Mouse (Mus musculus) layer of hippocampus, postnatal 25 days (tissue): ENCODE results near the gene H2-Oa. TPM values are rescaled to one million over a fixed set of nuclear protein-coding genes. Genes with fewer than 3 reads are reported as not detected.
"Not testable (repeated sequence)": the region's sequence is repeated elsewhere in the genome, so short reads cannot be mapped to it uniquely, and the experiment has no call there.

Source experiments
- DNase-seq, 2 experiments: peaks; one replicate each; pipeline ENCODE4 v3.0.0; 2022; ENCODE audit warnings: mixed read lengths in 2 of 2, low spot score in 1 of 2; ENCODE audit errors: extremely low spot score in 1 of 2
- total RNA-seq, 2 experiments: library from RNA; stranded (reverse); gene quantifications; 2 replicates each; pipeline ENCODE4 v1.2.3; 2021

The H2-Oa gene
- total RNA-seq, 2 experiments from 2014 or later = 0.42 to 0.45 TPM

DNA sequence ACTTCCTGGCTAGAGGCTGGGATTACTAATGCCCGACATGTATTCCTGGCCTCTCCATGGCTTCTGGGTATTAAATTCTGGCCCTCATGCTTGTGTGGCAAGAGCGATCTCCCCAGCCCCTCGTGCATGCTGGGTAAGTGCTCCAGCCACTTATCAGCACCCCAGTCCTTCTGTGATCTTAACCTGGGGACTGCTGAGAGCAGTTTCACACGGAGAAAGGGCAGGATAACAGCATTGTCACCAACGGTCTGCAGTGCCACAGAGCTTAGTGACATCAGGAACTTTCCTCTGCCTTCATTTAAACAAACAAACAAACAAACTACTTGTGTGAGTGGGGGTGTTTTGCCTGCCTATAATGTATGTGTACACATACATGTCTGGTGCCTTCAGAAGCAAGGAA is 48.1 kb downstream of the H2-Oa start:
- no peak for DNase-seq

- DNase-seq = no peak
These were observed 49.3 kb downstream of the H2-Oa start for GRCm38 (mm10) chr17:34141448-34141847.

DNA sequence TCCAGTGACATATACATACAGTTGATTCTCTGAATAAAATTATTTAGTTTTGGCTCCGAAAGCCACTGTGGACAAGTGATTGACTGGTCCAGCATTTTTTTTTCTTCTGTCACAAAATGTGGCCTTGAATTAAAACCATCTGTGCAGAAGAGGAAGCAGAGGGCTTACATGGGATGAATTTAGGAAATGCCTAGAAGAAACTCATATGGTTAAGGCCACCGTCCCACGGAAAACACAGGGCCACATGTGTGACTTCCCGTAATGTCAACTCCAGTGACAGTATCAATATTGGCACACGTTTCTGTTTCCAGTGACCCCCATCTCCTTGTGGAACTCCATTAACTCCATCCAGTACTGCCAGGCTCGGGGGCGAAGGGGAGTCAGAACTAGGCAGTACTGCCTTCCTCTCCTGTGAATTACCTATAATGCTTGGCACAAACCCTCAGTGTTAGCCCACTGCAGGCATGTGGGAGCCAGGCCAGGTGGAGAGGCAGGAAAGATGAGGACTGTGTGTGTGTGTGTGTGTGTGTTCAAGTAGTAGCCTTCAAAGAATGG is 50.4 kb downstream of the H2-Oa start:
- no peak for DNase-seq

GRCm38 (mm10) chr17:34143033-34143432 is 50.9 kb downstream of the H2-Oa start, which contains the start of gene H2-DMb2:
Gene H2-DMb2, plus strand, starts transcription at chr17:34143307.
- DNase-seq = no peak

GRCm38 (mm10) chr17:34143461-34143860 is 51.3 kb downstream of the H2-Oa start:
- no peak for DNase-seq

DNA sequence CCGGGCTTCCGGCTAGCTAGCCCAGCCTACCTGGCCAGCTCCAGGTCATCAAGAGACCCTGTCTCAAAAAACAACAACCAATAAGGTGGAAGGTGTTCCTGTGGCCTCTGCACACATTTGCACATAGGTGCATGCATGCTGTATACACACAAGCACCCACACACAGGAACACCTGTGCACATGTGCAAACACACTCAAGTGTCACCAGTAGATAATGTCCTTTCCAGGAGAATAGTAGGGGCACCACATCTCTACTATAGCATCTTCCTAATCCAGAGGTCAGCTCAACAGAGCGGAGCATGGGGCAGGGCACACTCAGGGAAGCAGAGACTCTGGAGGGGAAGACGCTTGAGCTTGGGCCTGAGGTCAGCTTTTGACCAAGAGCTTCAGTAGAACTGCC is 52.1 kb downstream of the H2-Oa start:
- not testable (repeated sequence) for DNase-seq

Other genes with a start within 250 kb of the H2-Oa start
- 10 to 100 TPM; 23.7 to 23.8 TPM for gene Cd320, start 249.2 kb upstream of the H2-Oa start, total RNA-seq
- gene Gm7029, start 218.5 kb upstream of the H2-Oa start, total RNA-seq = not detected
- 1 to 10 TPM; 1.9 to 2.1 TPM for gene Kifc1, start 201.7 kb upstream of the H2-Oa start, total RNA-seq
- not detected for gene Platr17, start 187.2 kb upstream of the H2-Oa start, total RNA-seq
- 10 to 100 TPM; 27.4 to 27.9 TPM for gene Daxx, start 182.9 kb upstream of the H2-Oa start, total RNA-seq
- gene Tapbp, start 176.4 kb upstream of the H2-Oa start, total RNA-seq = 10 to 100 TPM; 36.2 to 37.0 TPM
- 10 to 100 TPM; 27.7 to 29.6 TPM for gene Zbtb22, start 176.4 kb upstream of the H2-Oa start, total RNA-seq
- 10 to 100 TPM; 53.4 to 72.7 TPM for gene Rgl2, start 162.8 kb upstream of the H2-Oa start, total RNA-seq
- gene Pfdn6, start 152.0 kb upstream of the H2-Oa start, total RNA-seq = 10 to 100 TPM; 95.7 to 97.8 TPM
- gene Wdr46, start 151.7 kb upstream of the H2-Oa start, total RNA-seq = 10 to 100 TPM; 13.2 to 14.2 TPM
- 1 to 10 TPM; 6.0 to 6.6 TPM for gene B3galt4, start 140.9 kb upstream of the H2-Oa start, total RNA-seq
- 10 to 100 TPM; 85.0 to 95.9 TPM for gene Vps52, start 136.5 kb upstream of the H2-Oa start, total RNA-seq
- 100 to 1,000 TPM; 311 to 351 TPM for gene Rps18, start 136.3 kb upstream of the H2-Oa start, total RNA-seq
- 10 to 100 TPM; 15.8 to 19.7 TPM for gene H2-K1, start 92.0 kb upstream of the H2-Oa start, total RNA-seq
- gene Ring1, start 67.7 kb upstream of the H2-Oa start, total RNA-seq = 10 to 100 TPM; 37.1 to 44.3 TPM
- gene H2-Ke6, start 64.3 kb upstream of the H2-Oa start, total RNA-seq = 10 to 100 TPM; 54.3 to 63.9 TPM
- gene Slc39a7, start 60.7 kb upstream of the H2-Oa start, total RNA-seq = 10 to 100 TPM; 94.3 to 95.5 TPM
- gene Rxrb, start 60.5 kb upstream of the H2-Oa start, total RNA-seq = 10 to 100 TPM; 76.0 to 83.6 TPM
- 10 to 100 TPM; 23.5 to 25.3 TPM for gene Col11a2, start 52.9 kb upstream of the H2-Oa start, total RNA-seq
- gene H2-DMa, start 27.2 kb downstream of the H2-Oa start, total RNA-seq = 10 to 100 TPM; 32.3 to 35.1 TPM
- gene Brd2, start 30.3 kb downstream of the H2-Oa start, total RNA-seq = 100 to 1,000 TPM; 196 to 216 TPM
- under 1 TPM; 0.69 to 0.94 TPM for gene H2-DMb2, start 51.0 kb downstream of the H2-Oa start, total RNA-seq
- gene H2-DMb1, start 60.7 kb downstream of the H2-Oa start, total RNA-seq = 1 to 10 TPM; 1.8 to 3.4 TPM
- 1 to 10 TPM; 3.0 to 3.4 TPM for gene Tap1, start 95.2 kb downstream of the H2-Oa start, total RNA-seq
- 1 to 10 TPM; 1.6 to 1.7 TPM for gene Psmb9, start 95.4 kb downstream of the H2-Oa start, total RNA-seq
- 1 to 10 TPM; 2.2 to 3.3 TPM for gene Psmb8, start 105.4 kb downstream of the H2-Oa start, total RNA-seq
- gene Tap2, start 111.2 kb downstream of the H2-Oa start, total RNA-seq = 1 to 10 TPM; 7.0 to 8.9 TPM
- gene H2-Ob, start 146.6 kb downstream of the H2-Oa start, total RNA-seq = under 1 TPM; 0.25 to 0.47 TPM
- gene H2-Ab1, start 165.3 kb downstream of the H2-Oa start, total RNA-seq = 1 to 10 TPM; 1.0 to 1.7 TPM
- 1 to 10 TPM; 1.1 to 1.3 TPM for gene H2-Aa, start 195.5 kb downstream of the H2-Oa start, total RNA-seq
- 1 to 10 TPM; 1.0 to 1.6 TPM for gene H2-Eb1, start 213.5 kb downstream of the H2-Oa start, total RNA-seq
- gene H2-Eb2, start 233.3 kb downstream of the H2-Oa start, total RNA-seq = not detected